In the genomic region with DNA sequence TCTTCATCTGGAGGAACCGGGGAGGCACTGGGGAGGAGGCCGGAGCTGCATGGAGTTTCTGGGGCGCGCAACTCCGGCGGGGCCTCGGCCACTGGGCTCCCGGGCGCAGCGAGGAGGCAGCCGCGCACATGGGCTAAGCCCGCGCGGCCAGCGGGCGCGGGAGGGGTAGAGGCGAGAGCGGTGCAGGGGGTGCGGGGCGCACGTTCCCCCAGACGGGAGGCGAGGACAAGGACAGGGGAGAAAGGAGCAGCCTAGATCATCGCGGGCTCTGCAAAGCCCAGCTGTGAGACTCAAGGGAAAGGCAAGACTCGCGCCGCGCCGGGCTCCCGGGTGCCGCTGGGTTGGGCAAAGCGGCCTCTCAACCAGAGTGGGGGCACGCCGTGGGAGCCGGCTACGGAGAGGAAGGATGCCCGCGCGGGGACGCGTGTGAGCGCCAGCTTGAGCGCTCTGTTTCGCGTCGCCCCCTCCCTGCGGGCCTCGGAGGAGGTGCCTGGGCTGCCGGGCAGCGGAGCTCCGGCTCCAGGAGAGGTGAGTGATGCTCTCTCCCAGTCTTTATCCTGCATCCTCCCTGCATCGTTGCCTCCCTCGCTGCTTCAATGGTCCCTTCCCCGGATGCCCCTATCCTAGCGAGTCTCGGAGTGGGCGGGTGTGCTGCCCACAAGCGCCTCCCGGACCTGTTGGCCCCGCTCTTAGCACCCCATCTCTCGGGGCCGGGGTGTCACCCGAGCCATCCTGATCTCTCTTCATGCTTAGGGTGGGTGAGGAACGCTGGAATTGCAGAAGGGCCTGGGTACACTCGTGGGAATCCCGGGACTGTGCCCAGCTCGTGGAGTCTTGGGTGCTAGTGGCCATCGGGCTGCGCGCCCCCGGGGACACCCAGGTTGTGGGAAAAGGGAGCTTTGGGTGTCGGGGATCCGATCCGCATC, we compare ENCODE assay signal across 8 mouse cellular contexts.
DNase-seq lines count a peak whose midpoint lies in the region; ATAC-seq and TF ChIP-seq lines count a peak whose summit lies in the region.

No protein-coding gene starts in this region.

- H3K36me3 ChIP-seq in embryonic facial prominence, embryonic 11.5 days (replicated peaks; ENCODE audit: control insufficient read depth, insufficient read depth, low read depth, low read length): no peaks in the 10 kb centered on the region
- no peaks in the 10 kb centered on the region for H3K36me3 ChIP-seq in intestine, embryonic 16.5 days (ENCODE audit: control insufficient read depth, insufficient read depth, low read length)
- no peaks in the 10 kb centered on the region for H3K36me3 ChIP-seq in midbrain, embryonic 11.5 days (ENCODE audit: control insufficient read depth, insufficient read depth, low read length)

- H3K9me3 ChIP-seq in embryonic facial prominence, embryonic 11.5 days (replicated peaks; ENCODE audit: control insufficient read depth, low read length): no peaks in the 10 kb centered on the region
- H3K9me3 ChIP-seq in intestine, embryonic 16.5 days (ENCODE audit: control insufficient read depth, low read length): no peaks in the 10 kb centered on the region
- H3K9me3 ChIP-seq in midbrain, embryonic 11.5 days (ENCODE audit: control insufficient read depth, low read length): no peaks in the 10 kb centered on the region

- H3K27me3 ChIP-seq in Patski: peaks cover 23% of the 10 kb centered on the region
- H3K27me3 ChIP-seq in embryonic facial prominence, embryonic 11.5 days (ENCODE audit: control insufficient read depth, insufficient read depth, low read length): peaks cover 30% of the 10 kb centered on the region
- peaks cover 38% of the 10 kb centered on the region for H3K27me3 ChIP-seq in intestine, embryonic 16.5 days (replicated peaks; ENCODE audit: control insufficient read depth, insufficient read depth, low read length)
- H3K27me3 ChIP-seq in midbrain, embryonic 11.5 days (ENCODE audit: control insufficient read depth, insufficient read depth, low read length): peaks cover 35% of the 10 kb centered on the region

- TF ChIP-seq CTCF in Patski (IDR thresholded peaks at IDR 0.05): no peak

- DNase-seq in adrenal gland, adult (ENCODE audit: inconsistent age in 2 of 2, low spot score in 1 of 2): peak; percentile 46 to 76
- DNase-seq in adrenal gland, postnatal 4 days (ENCODE audit: low spot score in 2 of 2): no peak
- no peak for DNase-seq in Patski (ENCODE audit: low read depth, low spot score)
- peak; percentile 46 for DNase-seq in embryonic facial prominence, embryonic 11.5 days (ENCODE audit: low spot score)
- peak; percentile 95 for DNase-seq in midbrain, embryonic 11.5 days (ENCODE audit: low spot score, missing footprints)
- DNase-seq in adipocyte (ENCODE audit: low spot score): no peak
- DNase-seq in ovary, adult 18-20 months (ENCODE audit: low spot score): no peak

- under 1% methylated on average over 63 of the region's 77 CpGs for WGBS in embryonic facial prominence, embryonic 11.5 days
- 1% methylated on average over 69 of the region's 77 CpGs for WGBS in intestine, embryonic 16.5 days
- WGBS in midbrain, embryonic 11.5 days: under 1% methylated on average over 58 of the region's 77 CpGs

- POLR2A ChIA-PET in Patski (lab: Charles Lee): no interaction called here

- ATAC-seq in Patski: peak; percentile 23
- ATAC-seq in embryonic facial prominence, embryonic 11.5 days (replicated peaks; ENCODE audit: insufficient number of reproducible peaks, low FRiP score, low TSS enrichment, low read depth): peak; percentile 49
- no peak for ATAC-seq in intestine, embryonic 16.5 days
- ATAC-seq in midbrain, embryonic 11.5 days (ENCODE audit: low FRiP score): peak; percentile 86

- H3K9ac ChIP-seq in embryonic facial prominence, embryonic 11.5 days (replicated peaks; ENCODE audit: low read length): peak overlapping the region; percentile 51
- H3K9ac ChIP-seq in intestine, embryonic 16.5 days (ENCODE audit: low read depth, low read length): 0 out of 2 replicates have a peak overlapping the region, but pooled peaks have one; percentile 1
- H3K9ac ChIP-seq in midbrain, embryonic 11.5 days (ENCODE audit: low read length): peak overlapping the region; percentile 60

- H3K27ac ChIP-seq in embryonic facial prominence, embryonic 11.5 days (replicated peaks; ENCODE audit: low read depth, low read length): no peak overlapping the region
- H3K27ac ChIP-seq in intestine, embryonic 16.5 days (ENCODE audit: low read length): no peak overlapping the region
- no peak overlapping the region for H3K27ac ChIP-seq in midbrain, embryonic 11.5 days (ENCODE audit: low read depth, low read length)

- peak overlapping the region; percentile 97 for H3K4me2 ChIP-seq in embryonic facial prominence, embryonic 11.5 days (ENCODE audit: low read depth, low read length)
- peak overlapping the region; percentile 49 for H3K4me2 ChIP-seq in intestine, embryonic 16.5 days (ENCODE audit: low read depth, low read length)
- peak overlapping the region; percentile 97 for H3K4me2 ChIP-seq in midbrain, embryonic 11.5 days

- H3K4me1 ChIP-seq in embryonic facial prominence, embryonic 11.5 days (ENCODE audit: control insufficient read depth, insufficient read depth, low read length): no peaks in the 10 kb centered on the region
- H3K4me1 ChIP-seq in intestine, embryonic 16.5 days (ENCODE audit: control insufficient read depth, insufficient read depth, low read length): no peaks in the 10 kb centered on the region; the same call in 1 of the 2 replicates
- H3K4me1 ChIP-seq in midbrain, embryonic 11.5 days (ENCODE audit: control insufficient read depth, insufficient read depth, low read length): peaks cover 7% of the 10 kb centered on the region

- peak overlapping the region; percentile 38 for H3K4me3 ChIP-seq in embryonic facial prominence, embryonic 11.5 days (ENCODE audit: low read depth, low read length)
- H3K4me3 ChIP-seq in intestine, embryonic 16.5 days (ENCODE audit: low read length): peak overlapping the region; percentile 36
- peak overlapping the region; percentile 48 for H3K4me3 ChIP-seq in midbrain, embryonic 11.5 days (ENCODE audit: low read depth, low read length)

- in situ Hi-C loops in Patski (cut with MboI; ENCODE audit: low pct_unique_long_range_greater_than_20kb): no loop called here

- CTCF ChIA-PET in Patski (lab: Charles Lee): no interaction called here

Comparison
In these comparisons a context has a peak if more than half of its experiments do, and no peak if none do; other contexts are left out.
1. DNase-seq: peak in adrenal gland, adult (2 of 2), embryonic facial prominence, embryonic 11.5 days (single experiment) and midbrain, embryonic 11.5 days (single experiment); none in adrenal gland, postnatal 4 days (0 of 2), Patski (single experiment), adipocyte (single experiment) and ovary, adult 18-20 months (single experiment).
2. H3K9ac ChIP-seq: peak in every context shown above with its lines; median percentile 60 in midbrain, embryonic 11.5 days; 51 in embryonic facial prominence, embryonic 11.5 days; 1 in intestine, embryonic 16.5 days.
3. Peak in every context shown above with its lines, with median percentiles within 50 percentile points of each other: H3K4me2 ChIP-seq and H3K4me3 ChIP-seq.